Comparison of ENCODE assay signal across 11 mouse cellular contexts in the genomic region with DNA sequence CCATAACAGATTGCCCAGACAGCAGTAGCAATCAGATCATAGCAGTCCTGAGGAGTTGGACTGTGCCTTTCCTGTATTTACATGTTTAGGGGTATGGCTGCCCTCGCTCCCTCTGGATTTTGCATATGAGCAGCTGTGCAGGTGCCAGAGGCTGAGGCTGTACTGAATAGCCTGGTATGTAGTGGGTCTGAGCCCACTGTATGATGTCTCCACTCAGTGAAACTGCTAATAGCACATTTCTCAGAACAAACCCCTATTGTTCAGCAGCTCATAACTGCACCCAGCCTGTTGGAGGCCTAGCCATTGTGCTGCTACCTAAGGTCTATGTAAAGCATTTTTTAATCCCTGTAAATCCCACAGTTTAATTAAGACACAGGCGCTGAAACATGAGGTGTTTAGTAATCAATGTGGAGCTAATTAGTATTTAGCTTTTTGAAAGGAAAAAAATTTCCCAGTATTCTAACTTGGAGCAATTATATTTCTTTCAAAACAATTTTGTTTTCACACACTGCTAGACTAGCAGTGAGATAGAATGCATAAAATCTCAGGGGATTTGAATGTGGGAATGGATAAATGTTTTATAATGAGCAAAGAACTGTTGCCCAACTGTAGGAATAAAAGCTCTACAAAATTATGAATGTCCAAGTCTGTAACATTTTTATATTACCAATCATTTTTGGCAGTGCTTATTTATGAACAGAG.
DNase-seq lines count a peak whose midpoint lies in the region; ATAC-seq lines count a peak whose summit lies in the region.
"Had no signal": no experiment of that assay in that cellular context is flagged by ENCODE, and none has a peak within 500 bp of the region (broad histone marks: within the 10 kb centered on the region; RNA-seq: fewer than 3 reads in every experiment).

No protein-coding gene starts in this region.

- no peaks in the 10 kb centered on the region for H3K36me3 ChIP-seq in limb, embryonic 12.5 days
- H3K36me3 ChIP-seq in limb, embryonic 10.5 days: no peaks in the 10 kb centered on the region
- H3K36me3 ChIP-seq in forebrain, embryonic 12.5 days (replicated peaks): no peaks in the 10 kb centered on the region
- H3K36me3 ChIP-seq in hindbrain, embryonic 16.5 days (ENCODE audit: control insufficient read depth, insufficient read depth, low read length): no peaks in the 10 kb centered on the region

- no peaks in the 10 kb centered on the region for H3K27me3 ChIP-seq in limb, embryonic 12.5 days
- H3K27me3 ChIP-seq in limb, embryonic 10.5 days (ENCODE audit: low read depth, poor library complexity, severe bottlenecking): no peaks in the 10 kb centered on the region
- H3K27me3 ChIP-seq in forebrain, embryonic 12.5 days: no peaks in the 10 kb centered on the region
- H3K27me3 ChIP-seq in hindbrain, embryonic 16.5 days (replicated peaks; ENCODE audit: control insufficient read depth, insufficient read depth, low read length): no peaks in the 10 kb centered on the region

- no peak for DNase-seq in limb, embryonic 10.5 days (ENCODE audit: low spot score)
- DNase-seq in retina, embryonic 14.5 days (ENCODE audit: low spot score): peak; percentile 61
- DNase-seq in frontal cortex, postnatal 25 days (ENCODE audit: low spot score in 2 of 2): no peak
- no peak for DNase-seq in urinary bladder, postnatal 10 days (ENCODE audit: low spot score)
- DNase-seq: gastrocnemius, postnatal 10 days; right cerebral cortex, postnatal 4 days had no signal

- H3K9me3 ChIP-seq in limb, embryonic 12.5 days: no peaks in the 10 kb centered on the region
- H3K9me3 ChIP-seq in limb, embryonic 10.5 days (replicated peaks): no peaks in the 10 kb centered on the region
- H3K9me3 ChIP-seq in forebrain, embryonic 12.5 days: no peaks in the 10 kb centered on the region
- no peaks in the 10 kb centered on the region for H3K9me3 ChIP-seq in hindbrain, embryonic 16.5 days (ENCODE audit: control insufficient read depth, low read length)

- H3K27ac ChIP-seq in limb, embryonic 12.5 days: no peak overlapping the region
- H3K27ac ChIP-seq in limb, embryonic 10.5 days: no peak overlapping the region
- peak overlapping the region; percentile 64 for H3K27ac ChIP-seq in forebrain, embryonic 12.5 days
- H3K27ac ChIP-seq in hindbrain, embryonic 16.5 days (ENCODE audit: low read depth, low read length): no peak overlapping the region; the same call in 1 of the 2 replicates
- H3K27ac ChIP-seq: left cerebral cortex, adult 2 months had no signal

- WGBS in limb, embryonic 12.5 days: 66% methylated on average over 2 of the region's 2 CpGs
- WGBS in limb, embryonic 10.5 days: 84% methylated on average over 2 of the region's 2 CpGs
- WGBS in forebrain, embryonic 12.5 days: 12% methylated on average over 2 of the region's 2 CpGs
- WGBS in hindbrain, embryonic 16.5 days: 63% methylated on average over 2 of the region's 2 CpGs

- no peak overlapping the region for H3K9ac ChIP-seq in limb, embryonic 12.5 days (replicated peaks)
- no peak overlapping the region for H3K9ac ChIP-seq in forebrain, embryonic 12.5 days
- H3K9ac ChIP-seq in hindbrain, embryonic 16.5 days (ENCODE audit: low read depth, low read length): no peak overlapping the region

- no peak overlapping the region for H3K4me2 ChIP-seq in limb, embryonic 12.5 days
- H3K4me2 ChIP-seq in forebrain, embryonic 12.5 days: no peak overlapping the region
- no peak overlapping the region for H3K4me2 ChIP-seq in hindbrain, embryonic 16.5 days (ENCODE audit: low read length)

- ATAC-seq in limb, embryonic 12.5 days (ENCODE audit: insufficient number of reproducible peaks, insufficient read depth, low FRiP score, low TSS enrichment, low read depth): peak; percentile 71; the same call in 1 of the 2 replicates
- ATAC-seq in forebrain, embryonic 12.5 days (ENCODE audit: low FRiP score): peak; percentile 92
- ATAC-seq in hindbrain, embryonic 16.5 days: peak; percentile 68; the same call in 1 of the 2 replicates

- H3K4me1 ChIP-seq in limb, embryonic 12.5 days (replicated peaks): peaks cover 5% of the 10 kb centered on the region; the same call in 1 of the 2 replicates
- peaks cover 4% of the 10 kb centered on the region; the same call in 1 of the 2 replicates for H3K4me1 ChIP-seq in limb, embryonic 10.5 days
- H3K4me1 ChIP-seq in forebrain, embryonic 12.5 days: peaks cover 5% of the 10 kb centered on the region
- H3K4me1 ChIP-seq in hindbrain, embryonic 16.5 days (ENCODE audit: control insufficient read depth, insufficient read depth, low read depth, low read length): peaks cover 4% of the 10 kb centered on the region

- no peak overlapping the region for H3K4me3 ChIP-seq in limb, embryonic 12.5 days (replicated peaks)
- H3K4me3 ChIP-seq in limb, embryonic 10.5 days: no peak overlapping the region
- no peak overlapping the region for H3K4me3 ChIP-seq in forebrain, embryonic 12.5 days (replicated peaks)
- no peak overlapping the region for H3K4me3 ChIP-seq in hindbrain, embryonic 16.5 days (ENCODE audit: low read length)
- H3K4me3 ChIP-seq: left cerebral cortex, adult 2 months; myocyte had no signal
